Mouse (Mus musculus): ENCODE measurements around the gene Ccl25.

DNA sequence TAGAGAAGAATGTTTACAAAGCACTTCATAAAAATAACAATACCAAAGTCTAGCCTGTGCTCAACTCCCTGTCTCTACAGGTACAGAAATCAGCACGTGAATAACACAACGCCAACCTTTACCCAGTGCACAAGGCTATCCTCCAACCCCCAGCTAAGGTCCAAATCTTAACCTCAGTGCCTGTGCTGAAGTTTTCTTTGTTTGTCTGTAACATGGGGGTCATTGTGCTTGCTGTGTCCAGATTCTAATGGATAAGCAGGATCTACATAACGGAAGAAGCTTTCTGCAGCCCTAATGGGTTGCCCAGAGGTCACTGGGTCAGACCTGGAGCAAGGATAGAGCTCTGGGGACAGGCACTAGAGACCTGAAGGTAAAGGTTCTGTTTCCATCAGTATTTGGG, 41.2 kb downstream of the Ccl25 start:
- TF ChIP-seq EP300 (IDR thresholded peaks at IDR 0.05; ENCODE audit: low read depth) (no peak), CTCF (IDR thresholded peaks at IDR 0.05; ENCODE audit: low read depth) (no peak)
